Mouse (Mus musculus): ENCODE measurements around the gene Cldn17. TPM values are rescaled to one million over a fixed set of nuclear protein-coding genes. Genes with fewer than 3 reads are reported as not detected.

Gene Cldn17
- not detected in 2 replicates for polyA plus RNA-seq (2015; fragmentation: Nextera tagmentation; extraction: Ambion mirVana)

DNA sequence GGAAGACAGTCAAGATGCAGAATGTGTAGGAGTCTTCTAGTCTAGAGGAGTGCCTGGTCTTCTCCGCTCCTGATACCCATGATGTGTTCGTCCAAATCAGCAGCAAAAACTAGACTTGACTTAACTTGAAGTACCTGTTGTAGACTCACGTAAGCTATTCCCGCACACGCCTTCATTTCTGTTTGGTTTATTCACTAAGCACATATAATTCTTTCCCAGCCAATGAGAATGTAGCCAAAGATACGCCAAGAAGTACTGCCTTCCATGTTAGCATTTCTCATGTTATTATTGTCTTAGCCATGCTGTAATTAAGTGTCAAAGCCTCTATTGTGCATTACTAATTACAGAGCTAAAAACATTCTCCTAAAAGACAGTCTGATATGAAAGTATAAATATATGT lies at the start of gene Cldn17:
Gene Cldn17, minus strand, starts transcription at position 101 of the 400 bp plus-strand sequence.
- WGBS, result 86% methylated on average over 6 of the region's 6 CpGs
- Histone ChIP-seq H3K27me3 (ENCODE audit: control insufficient read depth, insufficient read depth, low read depth, low read length) (no peaks in the 10 kb centered on the region), H3K4me2 (ENCODE audit: low read depth, low read length) (no peak within 1 kb of the TSS), H3K9ac (ENCODE audit: low read length) (no peak within 1 kb of the TSS), H3K4me3 (ENCODE audit: low read length) (no peak within 1 kb of the TSS), H3K36me3 (ENCODE audit: control insufficient read depth, insufficient read depth, low read length) (no peaks in the 10 kb centered on the region), H3K4me1 (replicated peaks; ENCODE audit: control insufficient read depth, insufficient read depth, low read length) (no peaks in the 10 kb centered on the region), H3K27ac (ENCODE audit: low read length) (no peak within 1 kb of the TSS), H3K9me3 (ENCODE audit: control insufficient read depth, low read length) (no peaks in the 10 kb centered on the region)
- ATAC-seq (ENCODE audit: low read depth), result no peak

DNA sequence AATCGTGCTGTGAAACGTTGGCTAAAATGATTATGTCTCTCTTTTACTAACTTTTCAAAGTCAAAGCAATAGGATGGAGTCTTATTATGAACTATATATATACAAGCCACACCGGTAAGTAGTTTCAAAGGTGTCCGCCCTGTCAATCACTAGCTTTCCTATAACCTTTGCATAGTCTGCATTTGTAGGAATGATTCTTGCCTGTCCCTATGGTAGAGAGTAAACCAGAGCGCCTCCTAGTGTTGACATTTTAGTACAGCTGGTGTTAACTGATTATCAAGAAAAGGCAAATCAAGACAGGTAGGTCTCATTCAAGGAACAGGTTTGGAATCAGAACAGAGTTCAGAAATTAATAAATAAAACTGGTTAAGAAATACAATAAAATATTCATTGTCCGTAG lies 35.7 kb upstream of the Cldn17 start:
- Histone ChIP-seq H3K27me3 (ENCODE audit: control insufficient read depth, insufficient read depth, low read depth, low read length) (no peaks in the 10 kb centered on the region), H3K27ac (ENCODE audit: low read length) (no peak overlapping the region), H3K4me1 (replicated peaks; ENCODE audit: control insufficient read depth, insufficient read depth, low read length) (no peaks in the 10 kb centered on the region), H3K9ac (ENCODE audit: low read length) (no peak overlapping the region), H3K9me3 (ENCODE audit: control insufficient read depth, low read length) (no peaks in the 10 kb centered on the region), H3K4me3 (ENCODE audit: low read length) (no peak overlapping the region), H3K4me2 (ENCODE audit: low read depth, low read length) (no peak overlapping the region), H3K36me3 (ENCODE audit: control insufficient read depth, insufficient read depth, low read length) (no peaks in the 10 kb centered on the region)
- ATAC-seq (ENCODE audit: low read depth), result no peak
- 58% methylated on average over 6 of the region's 6 CpGs for WGBS

DNA sequence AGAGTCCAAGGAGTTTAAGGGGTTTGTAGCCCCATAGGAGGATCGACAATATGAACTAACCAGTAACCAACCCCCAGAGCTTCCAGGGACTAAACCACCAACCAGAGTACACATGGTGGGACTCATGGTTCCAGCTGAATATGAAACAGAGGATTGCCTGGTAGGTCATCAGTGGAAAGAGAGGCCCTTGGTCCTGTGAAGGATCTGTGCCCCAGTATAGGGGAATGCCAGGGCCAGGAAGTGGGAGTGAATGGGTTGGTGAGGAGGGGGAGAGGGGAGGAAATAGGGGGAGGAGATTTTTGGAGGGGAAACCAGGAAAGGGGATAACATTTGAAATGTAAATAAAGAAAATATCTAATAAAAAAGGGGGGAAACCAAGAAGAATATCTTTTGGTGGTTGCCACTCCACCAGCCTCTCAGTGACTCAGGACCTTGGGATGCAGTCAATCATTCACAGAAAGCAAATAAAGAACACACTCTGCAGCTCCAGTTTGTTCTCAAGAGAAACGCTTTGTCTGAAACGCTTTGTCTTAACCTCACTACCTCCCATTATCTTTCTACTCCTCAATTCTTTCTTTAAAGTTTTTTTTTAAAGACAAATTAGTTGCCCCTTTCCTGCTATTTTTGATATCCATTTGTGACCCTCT lies 33.2 kb upstream of the Cldn17 start:
- no peaks in the 10 kb centered on the region for H3K27me3 ChIP-seq (ENCODE audit: control insufficient read depth, insufficient read depth, low read depth, low read length)
- no peaks in the 10 kb centered on the region for H3K4me1 ChIP-seq (replicated peaks; ENCODE audit: control insufficient read depth, insufficient read depth, low read length)
- H3K27ac ChIP-seq (ENCODE audit: low read length), result no peak overlapping the region
- WGBS, result 43% methylated on average over 3 of the region's 3 CpGs
- H3K9me3 ChIP-seq (ENCODE audit: control insufficient read depth, low read length), result no peaks in the 10 kb centered on the region
- no peak overlapping the region for H3K4me3 ChIP-seq (ENCODE audit: low read length)
- H3K4me2 ChIP-seq (ENCODE audit: low read depth, low read length), result no peak overlapping the region
- peak; percentile 66; the same call in 1 of the 2 replicates for ATAC-seq (ENCODE audit: low read depth)
- no peak overlapping the region for H3K9ac ChIP-seq (ENCODE audit: low read length)
- H3K36me3 ChIP-seq (ENCODE audit: control insufficient read depth, insufficient read depth, low read length), result no peaks in the 10 kb centered on the region

- Histone ChIP-seq H3K9me3 (ENCODE audit: control insufficient read depth, low read length) (no peaks in the 10 kb centered on the region), H3K27me3 (ENCODE audit: control insufficient read depth, insufficient read depth, low read depth, low read length) (no peaks in the 10 kb centered on the region), H3K27ac (ENCODE audit: low read length) (0 out of 2 replicates have a peak overlapping the region, but pooled peaks have one; percentile 27), H3K4me2 (ENCODE audit: low read depth, low read length) (no peak overlapping the region), H3K9ac (ENCODE audit: low read length) (no peak overlapping the region), H3K4me3 (ENCODE audit: low read length) (no peak overlapping the region), H3K4me1 (replicated peaks; ENCODE audit: control insufficient read depth, insufficient read depth, low read length) (no peaks in the 10 kb centered on the region), H3K36me3 (ENCODE audit: control insufficient read depth, insufficient read depth, low read length) (no peaks in the 10 kb centered on the region)
- peak; percentile 62 for ATAC-seq (ENCODE audit: low read depth)
Observed at GRCm38 (mm10) chr16:88511348-88511747, 4.6 kb upstream of the Cldn17 start.

GRCm38 (mm10) chr16:88508150-88508549 lies 1.4 kb upstream of the Cldn17 start:
- WGBS, result 47% methylated on average over 4 of the region's 4 CpGs

GRCm38 (mm10) chr16:88506338-88506737 lies 440 bp downstream of the Cldn17 start:
- Histone ChIP-seq H3K27me3 (ENCODE audit: control insufficient read depth, insufficient read depth, low read depth, low read length) (no peaks in the 10 kb centered on the region), H3K27ac (ENCODE audit: low read length) (no peak overlapping the region), H3K9ac (ENCODE audit: low read length) (no peak overlapping the region), H3K9me3 (ENCODE audit: control insufficient read depth, low read length) (no peaks in the 10 kb centered on the region), H3K4me2 (ENCODE audit: low read depth, low read length) (no peak overlapping the region), H3K4me1 (replicated peaks; ENCODE audit: control insufficient read depth, insufficient read depth, low read length) (no peaks in the 10 kb centered on the region), H3K36me3 (ENCODE audit: control insufficient read depth, insufficient read depth, low read length) (no peaks in the 10 kb centered on the region), H3K4me3 (ENCODE audit: low read length) (no peak overlapping the region)
- no peak for ATAC-seq (ENCODE audit: low read depth)
- 95% methylated on average over 11 of the region's 11 CpGs for WGBS

More at GRCm38 (mm10) chr16:88508150-88508549, 1.4 kb upstream of the Cldn17 start:
- Histone ChIP-seq H3K9ac (ENCODE audit: low read length) (no peak overlapping the region), H3K4me1 (replicated peaks; ENCODE audit: control insufficient read depth, insufficient read depth, low read length) (no peaks in the 10 kb centered on the region), H3K9me3 (ENCODE audit: control insufficient read depth, low read length) (no peaks in the 10 kb centered on the region), H3K27ac (ENCODE audit: low read length) (0 out of 2 replicates have a peak overlapping the region, but pooled peaks have one; percentile 27), H3K27me3 (ENCODE audit: control insufficient read depth, insufficient read depth, low read depth, low read length) (no peaks in the 10 kb centered on the region), H3K4me2 (ENCODE audit: low read depth, low read length) (no peak overlapping the region), H3K4me3 (ENCODE audit: low read length) (no peak overlapping the region), H3K36me3 (ENCODE audit: control insufficient read depth, insufficient read depth, low read length) (no peaks in the 10 kb centered on the region)
- ATAC-seq (ENCODE audit: low read depth), result peak; percentile 78

DNA sequence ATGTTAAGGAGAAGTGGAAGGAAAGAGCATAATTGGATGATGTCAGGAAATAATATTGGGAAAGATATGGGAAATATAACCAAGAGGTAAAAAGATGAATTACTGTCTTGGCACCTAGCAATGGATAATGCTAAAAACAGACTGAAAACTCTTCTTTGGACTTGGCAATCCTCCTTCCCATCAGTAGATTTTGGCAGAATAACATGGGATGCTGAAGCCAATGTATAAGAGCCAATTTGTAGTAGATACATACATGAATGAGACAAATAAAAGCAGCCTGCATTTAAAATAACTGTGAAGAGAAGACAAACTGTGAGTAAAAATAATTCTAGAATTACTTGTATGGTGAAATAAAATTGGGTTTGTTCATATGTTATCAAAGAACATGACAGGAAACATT lies 18.7 kb downstream of the Cldn17 start:
- Histone ChIP-seq H3K4me1 (replicated peaks; ENCODE audit: control insufficient read depth, insufficient read depth, low read length) (no peaks in the 10 kb centered on the region), H3K4me3 (ENCODE audit: low read length) (no peak overlapping the region), H3K4me2 (ENCODE audit: low read depth, low read length) (no peak overlapping the region), H3K36me3 (ENCODE audit: control insufficient read depth, insufficient read depth, low read length) (no peaks in the 10 kb centered on the region), H3K9me3 (ENCODE audit: control insufficient read depth, low read length) (no peaks in the 10 kb centered on the region), H3K9ac (ENCODE audit: low read length) (no peak overlapping the region), H3K27ac (ENCODE audit: low read length) (no peak overlapping the region), H3K27me3 (ENCODE audit: control insufficient read depth, insufficient read depth, low read depth, low read length) (no peaks in the 10 kb centered on the region)
- no peak for ATAC-seq (ENCODE audit: low read depth)

GRCm38 (mm10) chr16:88480011-88480774 lies 26.6 kb downstream of the Cldn17 start:
- no peak overlapping the region for H3K4me3 ChIP-seq (ENCODE audit: low read length)
- 59% methylated on average over 3 of the region's 3 CpGs for WGBS

GRCm38 (mm10) chr16:88463235-88463634 lies 43.5 kb downstream of the Cldn17 start:
- Histone ChIP-seq H3K36me3 (ENCODE audit: control insufficient read depth, insufficient read depth, low read length) (no peaks in the 10 kb centered on the region), H3K4me3 (ENCODE audit: low read length) (no peak overlapping the region), H3K27me3 (ENCODE audit: control insufficient read depth, insufficient read depth, low read depth, low read length) (no peaks in the 10 kb centered on the region), H3K9ac (ENCODE audit: low read length) (no peak overlapping the region), H3K4me1 (replicated peaks; ENCODE audit: control insufficient read depth, insufficient read depth, low read length) (no peaks in the 10 kb centered on the region), H3K4me2 (ENCODE audit: low read depth, low read length) (no peak overlapping the region), H3K27ac (ENCODE audit: low read length) (no peak overlapping the region), H3K9me3 (ENCODE audit: control insufficient read depth, low read length) (no peaks in the 10 kb centered on the region)
- no peak for ATAC-seq (ENCODE audit: low read depth)
- WGBS, result 73% methylated on average over 3 of the region's 3 CpGs

More at GRCm38 (mm10) chr16:88480011-88480774, 26.6 kb downstream of the Cldn17 start:
- no peak overlapping the region for H3K9ac ChIP-seq (ENCODE audit: low read length)
- H3K27ac ChIP-seq (ENCODE audit: low read length), result no peak overlapping the region
- no peaks in the 10 kb centered on the region for H3K27me3 ChIP-seq (ENCODE audit: control insufficient read depth, insufficient read depth, low read depth, low read length)
- no peaks in the 10 kb centered on the region for H3K9me3 ChIP-seq (ENCODE audit: control insufficient read depth, low read length)
- ATAC-seq (ENCODE audit: low read depth), result no peak
- H3K4me1 ChIP-seq (replicated peaks; ENCODE audit: control insufficient read depth, insufficient read depth, low read length), result no peaks in the 10 kb centered on the region
- no peak overlapping the region for H3K4me2 ChIP-seq (ENCODE audit: low read depth, low read length)
- no peaks in the 10 kb centered on the region for H3K36me3 ChIP-seq (ENCODE audit: control insufficient read depth, insufficient read depth, low read length)

Data from lung, embryonic 16.5 days (tissue).